Mouse (Mus musculus) 416B (cell line): ENCODE measurements at regions not wholly inside any gene's neighbourhood (a gene's known extent, or its start where the extent isn't known, plus 50 kb on each side); places are given as distances from the start of the nearest gene placed in this dataset.
A peak's percentile ranks its signal among the peaks of the same experiment; 100 is the strongest.

Experiments
- DNase-seq: peaks from one replicate; pipeline ENCODE4 v3.0.0; 2011; ENCODE audit warnings: low read depth

- peak; percentile 27 for DNase-seq
Observed at GRCm38 (mm10) chr10:46333231-46333630, 755.6 kb downstream of the Hace1 start.

GRCm38 (mm10) chr10:46345315-46345714, 767.7 kb downstream of the Hace1 start:
- DNase-seq, result no peak

- DNase-seq, result no peak
Observed at GRCm38 (mm10) chr10:46349613-46350012, 772.0 kb downstream of the Hace1 start.

GRCm38 (mm10) chr10:46350196-46350595, 772.6 kb downstream of the Hace1 start:
- DNase-seq, result no peak

GRCm38 (mm10) chr10:46356775-46357174, 779.1 kb downstream of the Hace1 start:
- DNase-seq, result no peak

GRCm38 (mm10) chr10:46373715-46374475, 796.3 kb downstream of the Hace1 start:
- DNase-seq, result no peak

GRCm38 (mm10) chr10:46374646-46375045, 797.0 kb downstream of the Hace1 start:
- no peak for DNase-seq

- DNase-seq, result no peak
Observed at GRCm38 (mm10) chr10:46397089-46397488, 819.5 kb downstream of the Hace1 start.

GRCm38 (mm10) chr10:46403883-46404282, 826.3 kb downstream of the Hace1 start:
- DNase-seq, result no peak
